Mouse (Mus musculus): ENCODE measurements around the gene D630003M21Rik.

D630003M21Rik gene

DNA sequence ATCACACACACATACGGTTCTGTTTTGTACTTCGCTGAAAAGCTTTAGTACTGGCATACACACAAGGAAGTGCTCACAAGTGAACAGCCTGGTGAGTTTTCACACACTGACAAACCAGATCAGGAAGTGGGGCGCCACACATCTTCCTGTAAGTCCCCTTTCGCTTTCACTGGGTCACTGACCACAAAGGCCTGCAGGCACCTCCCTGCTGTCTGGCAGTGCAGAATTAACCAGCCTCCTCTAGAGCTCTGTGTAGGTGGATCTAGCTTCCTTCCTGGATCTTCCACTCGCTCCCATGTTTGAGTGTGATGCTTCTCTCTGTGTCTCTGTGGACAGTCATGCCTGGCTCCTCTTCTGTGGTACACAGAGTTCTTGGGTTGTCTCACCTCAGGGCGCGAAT is 62.4 kb downstream of the D630003M21Rik start:
- DNase-seq (ENCODE audit: low spot score): no peak

DNA sequence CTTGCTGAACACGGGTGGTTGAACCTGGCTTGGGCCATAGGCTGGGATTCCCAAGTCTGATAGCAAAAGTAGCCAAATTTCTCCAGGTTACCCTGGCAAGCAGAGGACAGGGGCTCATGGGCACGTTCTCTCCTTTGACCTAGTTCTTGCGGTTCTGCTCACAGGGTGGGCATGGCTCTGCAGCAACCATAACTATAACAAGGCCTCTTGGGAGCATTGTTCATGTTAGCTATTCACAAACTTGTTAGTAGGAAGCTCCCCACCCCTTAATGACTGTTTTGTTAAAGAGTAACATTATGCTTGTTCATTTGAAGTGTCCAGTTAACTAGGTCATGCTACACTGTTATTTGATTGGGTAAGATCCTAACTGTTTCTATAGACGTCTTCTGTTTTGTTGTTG is 63.2 kb downstream of the D630003M21Rik start:
- no peak for DNase-seq (ENCODE audit: low spot score)

DNA sequence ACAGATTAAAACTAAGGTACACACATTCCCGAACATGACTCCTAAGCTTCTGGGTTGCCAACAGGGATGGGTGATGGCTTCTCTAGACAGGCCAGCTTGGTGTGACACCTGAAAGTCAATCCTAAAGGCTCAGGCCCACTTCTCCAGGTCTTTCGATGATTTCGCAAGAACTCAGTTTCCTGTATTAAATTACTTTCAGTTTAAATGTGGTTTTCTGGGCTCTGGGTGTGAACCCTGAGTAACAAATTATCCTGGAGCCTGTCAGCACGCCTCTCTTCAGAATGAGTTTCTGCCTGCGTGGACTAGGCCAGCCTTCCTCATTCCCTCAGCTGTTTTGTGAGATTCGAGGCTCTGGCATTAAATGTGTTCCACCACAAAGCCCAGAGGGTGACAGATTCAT is 66.0 kb downstream of the D630003M21Rik start:
- no peak for DNase-seq (ENCODE audit: low spot score)

DNA sequence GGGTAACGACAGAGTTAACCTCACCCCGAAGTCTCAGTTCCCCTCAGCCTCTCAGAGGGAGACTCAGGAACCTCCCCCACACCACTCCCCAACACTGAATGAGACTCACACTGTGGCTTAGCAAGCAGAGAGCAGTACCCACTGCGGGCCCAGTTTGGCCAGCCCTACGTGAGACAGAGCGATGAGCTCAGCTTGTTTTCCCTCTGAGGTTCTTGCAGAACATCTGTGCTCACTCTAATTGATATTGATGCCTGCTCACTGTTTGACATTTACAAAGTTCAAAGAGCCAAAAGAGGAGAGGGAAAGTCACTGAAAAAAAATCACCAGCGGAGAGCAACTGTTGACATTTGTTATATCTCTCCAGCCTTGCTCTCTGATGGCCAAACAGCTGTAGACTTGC is 67.3 kb downstream of the D630003M21Rik start:
- DNase-seq (ENCODE audit: low spot score): no peak

DNA sequence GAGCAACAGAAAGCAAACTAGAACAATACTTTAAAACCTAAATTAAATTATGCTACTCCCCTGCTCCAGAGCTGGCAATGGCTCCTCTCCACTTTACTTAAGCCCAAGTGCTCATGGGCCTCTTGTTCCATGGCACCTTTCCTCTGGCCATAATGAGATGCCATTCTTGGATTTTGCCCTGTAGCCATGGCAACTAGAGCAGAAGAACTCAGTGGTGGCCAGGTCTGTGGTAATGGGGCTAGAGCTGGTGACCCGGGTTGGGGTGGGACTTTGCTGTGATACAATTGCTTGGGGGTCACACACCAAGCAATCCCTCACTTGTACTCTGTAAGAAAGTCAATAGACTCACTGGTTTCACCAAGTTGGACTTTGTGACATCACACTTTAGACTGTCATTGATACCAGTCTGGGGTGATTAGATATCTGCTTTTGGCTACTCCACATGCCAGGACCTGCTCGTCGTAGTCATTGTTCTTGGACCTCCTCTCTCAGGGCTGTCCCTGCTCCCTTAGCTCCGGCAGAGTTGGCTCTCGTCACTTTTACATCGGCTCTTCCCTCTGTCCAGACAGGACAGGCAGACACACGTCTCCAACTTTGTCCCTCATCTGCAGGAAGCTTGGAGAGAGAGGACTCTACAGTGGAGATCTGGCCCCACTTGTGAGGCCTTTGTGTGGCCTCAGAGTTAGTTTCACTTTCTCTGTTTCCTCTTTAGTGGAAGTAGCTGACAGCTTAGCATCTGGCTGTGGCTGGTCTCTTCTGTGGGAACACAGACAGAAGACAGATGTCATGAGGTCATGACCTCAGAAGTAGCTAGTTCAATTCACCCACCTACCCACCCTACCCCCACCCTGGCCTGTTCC is 69.4 kb downstream of the D630003M21Rik start:
- DNase-seq (ENCODE audit: low spot score): no peak

DNA sequence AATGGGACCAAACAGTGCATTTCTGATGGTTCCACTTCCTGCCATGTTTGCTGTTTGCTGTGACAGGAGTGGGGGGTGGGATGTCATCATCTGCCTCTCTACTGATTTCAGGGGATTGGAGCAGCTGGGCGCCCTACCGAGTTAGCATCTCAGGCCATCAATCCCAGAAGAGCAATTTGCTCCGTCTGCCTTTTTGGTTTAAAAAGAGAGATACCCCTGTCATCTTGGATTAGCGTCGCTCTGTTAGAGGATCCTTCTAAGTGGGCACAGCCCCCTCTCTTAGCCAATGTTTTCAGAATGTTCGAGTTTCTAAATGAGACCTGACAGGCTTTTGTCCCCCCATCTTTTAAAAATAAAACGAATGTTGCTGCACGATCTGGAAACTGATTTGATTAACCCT is 71.4 kb downstream of the D630003M21Rik start:
- no peak for DNase-seq (ENCODE audit: low spot score)

DNA sequence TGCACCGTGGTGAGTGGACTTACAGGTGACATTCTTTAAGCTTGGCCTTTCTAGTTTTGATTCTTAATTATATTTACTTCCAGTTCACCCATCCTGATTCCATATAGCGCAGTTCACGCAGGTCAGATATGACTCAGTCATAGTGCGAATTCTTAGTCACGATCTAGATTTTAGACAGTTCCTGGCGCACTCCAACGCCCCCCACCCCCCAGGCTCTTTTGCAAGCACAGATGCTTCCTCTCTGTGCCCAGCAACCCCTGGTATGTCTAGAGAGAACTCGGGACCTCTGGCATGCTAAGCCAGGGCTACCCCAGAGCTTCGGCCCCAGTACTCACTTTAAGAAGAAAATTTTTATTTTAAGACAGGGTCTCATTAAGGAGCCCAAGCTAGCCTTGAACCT is 72.5 kb downstream of the D630003M21Rik start:
- no peak for DNase-seq (ENCODE audit: low spot score)

DNA sequence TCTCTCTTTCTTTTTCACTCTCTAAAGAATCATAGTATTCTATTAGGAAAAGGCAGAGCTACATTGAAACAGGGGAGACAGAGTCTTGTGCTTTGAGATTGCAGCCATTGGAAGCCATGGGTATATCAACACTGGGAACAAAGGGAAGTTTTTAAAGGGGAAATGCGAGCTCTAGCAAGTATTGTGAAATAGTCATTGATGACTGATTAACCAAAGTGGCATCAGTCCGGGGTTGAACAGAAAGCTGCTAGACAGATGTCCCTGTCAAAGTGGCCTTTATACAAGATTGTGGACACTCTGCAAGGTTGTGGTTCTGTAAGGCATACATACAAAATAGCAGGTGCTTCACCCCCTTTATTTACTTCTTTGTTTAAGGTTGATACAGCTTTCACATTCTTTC is 73.4 kb downstream of the D630003M21Rik start:
- no peak for DNase-seq (ENCODE audit: low spot score)

DNA sequence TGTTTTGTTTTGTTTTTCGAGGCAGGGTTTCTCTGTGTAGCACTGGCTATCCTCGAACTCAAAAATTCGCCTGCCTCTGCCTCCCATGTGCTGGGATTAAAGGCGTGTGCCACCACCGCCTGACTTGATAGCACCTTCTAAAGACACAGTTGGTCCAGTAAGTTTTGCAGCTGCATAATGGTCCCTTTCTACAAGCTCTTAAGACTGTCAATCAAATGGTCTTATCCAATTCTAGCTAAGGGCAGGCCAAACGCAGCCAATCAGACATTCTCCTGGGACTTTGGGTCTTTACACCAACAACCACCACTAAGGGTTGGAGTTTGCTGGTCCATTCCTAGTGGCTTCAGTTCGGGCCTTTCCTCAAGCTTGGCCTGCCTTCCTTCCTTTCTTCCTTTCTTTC is 73.9 kb downstream of the D630003M21Rik start:
- DNase-seq (ENCODE audit: low spot score): no peak

DNA sequence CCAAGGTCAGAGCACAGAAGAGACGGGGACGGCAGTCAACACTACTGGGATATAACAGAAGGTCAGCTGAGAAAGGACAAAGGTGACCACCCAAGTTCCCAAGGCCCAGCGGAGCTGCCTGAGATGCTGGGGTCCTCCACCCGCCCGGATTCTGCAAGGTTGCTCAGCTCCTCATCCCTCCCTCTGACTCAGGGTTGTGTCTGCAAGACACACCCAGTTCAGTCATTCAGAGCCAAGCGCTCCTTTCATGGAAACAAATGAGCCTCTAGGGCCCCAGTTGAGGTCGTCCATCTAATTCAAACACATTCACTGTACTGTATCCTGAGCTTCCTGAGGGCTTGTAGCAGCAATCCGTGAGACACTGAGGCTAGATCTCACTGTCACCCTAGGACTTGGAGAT is 74.4 kb downstream of the D630003M21Rik start:
- DNase-seq (ENCODE audit: low spot score): no peak

DNA sequence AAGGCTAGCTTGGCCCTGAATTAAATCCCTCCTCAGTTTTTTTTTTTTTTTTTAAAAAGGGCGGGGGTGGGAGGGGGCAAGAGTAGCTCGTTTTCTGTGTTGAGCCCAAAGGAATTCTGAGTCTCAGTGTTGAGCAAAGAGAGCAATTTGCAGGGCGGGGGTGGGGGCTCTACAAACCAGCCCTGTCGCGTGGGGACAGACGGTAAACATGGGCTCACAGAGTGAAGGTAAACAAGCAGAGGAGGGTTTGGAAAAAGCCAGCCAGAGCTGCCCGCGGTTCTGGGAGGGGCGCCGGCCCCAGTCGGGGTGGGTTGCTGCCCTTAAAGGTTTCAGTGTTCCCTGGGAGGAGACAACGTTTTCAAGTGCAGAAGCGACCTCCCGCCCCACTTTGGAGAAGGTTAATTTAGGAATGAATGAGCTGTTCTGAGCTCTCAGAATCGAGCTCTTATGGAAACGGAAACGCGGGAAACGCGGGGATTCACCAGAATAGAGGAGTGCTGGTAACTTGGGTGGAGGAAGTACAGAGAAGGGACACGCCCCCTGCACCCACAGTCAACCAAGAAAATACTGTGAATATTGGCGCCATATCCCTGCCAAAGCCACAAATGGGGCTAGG is 75.2 kb downstream of the D630003M21Rik start:
- no peak for DNase-seq (ENCODE audit: low spot score)

DNA sequence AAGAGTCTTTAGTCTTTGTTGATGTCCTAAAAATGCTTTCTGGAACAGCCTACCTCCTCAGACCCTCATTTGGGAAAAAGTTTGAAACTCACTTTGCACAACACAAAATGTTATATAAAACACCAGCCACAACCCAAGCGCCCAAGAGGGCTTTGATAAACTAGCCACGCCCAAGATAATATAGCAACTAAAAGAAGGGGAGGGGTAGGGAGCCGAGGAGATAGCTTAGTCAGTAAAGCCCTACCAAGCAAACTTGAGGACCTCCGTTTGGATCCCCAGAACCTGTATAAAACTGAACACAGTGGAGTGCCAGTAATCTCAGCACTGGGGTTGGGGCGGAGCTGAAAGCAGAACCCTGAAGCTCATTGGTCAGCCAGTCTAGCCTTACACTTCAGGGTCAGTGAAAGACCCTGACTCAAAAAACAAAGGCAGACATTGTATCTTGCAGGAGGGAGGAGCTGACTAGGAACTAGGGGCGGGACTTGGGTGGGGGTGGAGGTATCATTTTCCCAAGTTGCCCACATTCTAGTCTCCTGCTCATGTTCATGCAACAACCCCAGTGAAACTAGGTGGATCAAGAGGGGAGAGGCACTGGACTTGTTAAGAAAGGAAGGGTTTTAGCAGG is 76.2 kb downstream of the D630003M21Rik start:
- DNase-seq (ENCODE audit: low spot score): no peak

DNA sequence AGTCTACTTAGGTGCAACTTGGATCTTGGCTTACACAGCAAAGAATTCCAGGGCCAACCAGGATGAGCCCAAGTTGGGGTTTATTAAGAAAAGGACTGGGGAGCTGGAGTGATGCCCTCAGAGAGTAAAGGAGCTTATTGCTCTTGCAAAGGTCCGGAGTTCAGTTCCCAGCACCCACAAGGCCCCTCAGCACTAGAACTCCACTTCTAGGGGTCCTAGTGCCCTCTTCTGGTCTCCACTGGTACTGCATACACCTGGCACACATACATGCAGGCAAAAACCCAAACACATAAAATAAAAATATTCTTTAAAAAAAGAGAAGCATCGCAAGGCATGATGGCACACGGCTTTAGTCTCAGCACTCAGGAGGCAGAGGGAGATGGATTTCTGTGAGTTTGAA is 77.9 kb downstream of the D630003M21Rik start:
- no peak for DNase-seq (ENCODE audit: low spot score)

DNA sequence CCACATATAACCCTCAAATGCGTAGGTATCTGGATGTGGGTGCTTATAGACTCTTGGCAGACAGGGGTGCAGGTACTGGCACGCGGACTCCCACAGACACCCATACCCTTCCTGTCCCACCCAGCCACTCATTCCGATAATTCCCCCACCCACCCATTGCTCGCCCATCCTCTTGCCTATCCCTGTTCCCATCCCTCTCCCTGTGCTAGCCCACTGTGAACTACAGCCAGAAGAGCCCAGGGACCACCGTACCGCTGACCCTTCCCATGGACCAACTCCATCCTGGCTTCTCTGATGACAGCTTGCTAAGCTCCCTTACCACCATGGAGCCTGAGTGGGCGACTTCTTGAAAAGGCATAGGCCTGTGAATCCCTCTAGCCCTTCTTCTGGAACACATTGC is 82.1 kb downstream of the D630003M21Rik start:
- no peak for DNase-seq (ENCODE audit: low spot score)

DNA sequence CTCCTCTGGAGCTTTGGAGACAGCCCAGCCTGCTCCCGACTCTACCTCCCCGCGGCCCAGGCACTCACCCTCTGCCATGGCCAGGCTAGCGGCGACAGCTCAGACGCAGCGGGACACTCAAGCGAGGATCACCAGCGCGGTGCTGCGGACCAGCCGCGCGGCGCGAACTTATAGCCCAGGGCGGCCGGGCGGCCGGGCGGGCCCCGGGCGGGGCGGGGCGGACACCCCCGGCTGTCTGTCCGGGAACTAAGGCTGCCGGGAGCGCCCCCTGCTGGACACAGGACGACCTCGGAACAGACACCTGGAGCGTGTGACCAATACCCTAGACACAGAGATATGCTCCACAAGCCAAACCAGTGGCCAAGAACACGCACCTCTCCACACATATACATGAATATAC is 82.8 kb downstream of the D630003M21Rik start, which contains the start of gene Tgm2:
Tgm2 (minus strand) TSS at position 214 of the 400 bp plus-strand sequence.
- DNase-seq (ENCODE audit: low spot score): peak; percentile 67

DNA sequence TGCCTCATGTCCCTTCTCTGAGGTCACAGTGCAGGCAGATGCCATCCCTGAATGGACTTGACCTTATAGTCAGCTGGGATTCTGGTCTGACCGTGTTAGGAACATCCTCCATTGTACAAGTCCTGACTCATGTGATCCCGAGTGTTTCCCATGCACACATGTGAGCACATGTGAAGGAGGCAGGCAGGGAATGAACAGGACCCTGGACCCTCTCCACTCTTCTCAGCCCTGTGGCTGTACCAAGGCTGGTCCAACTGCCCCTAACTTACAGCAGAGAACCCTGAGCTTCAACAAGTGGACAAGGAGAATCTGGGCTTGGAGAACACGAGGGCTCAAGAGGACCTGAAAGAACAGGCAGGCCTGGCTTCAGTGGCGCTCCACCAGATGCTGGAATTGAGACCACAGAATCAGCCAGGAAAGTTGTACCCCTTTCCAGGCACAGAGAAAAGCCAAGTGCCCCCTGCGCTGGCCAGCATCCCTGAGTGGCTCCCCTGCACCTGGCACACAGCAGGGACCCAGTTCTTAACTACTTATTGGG is 83.4 kb downstream of the D630003M21Rik start:
- DNase-seq (ENCODE audit: low spot score): no peak

DNA sequence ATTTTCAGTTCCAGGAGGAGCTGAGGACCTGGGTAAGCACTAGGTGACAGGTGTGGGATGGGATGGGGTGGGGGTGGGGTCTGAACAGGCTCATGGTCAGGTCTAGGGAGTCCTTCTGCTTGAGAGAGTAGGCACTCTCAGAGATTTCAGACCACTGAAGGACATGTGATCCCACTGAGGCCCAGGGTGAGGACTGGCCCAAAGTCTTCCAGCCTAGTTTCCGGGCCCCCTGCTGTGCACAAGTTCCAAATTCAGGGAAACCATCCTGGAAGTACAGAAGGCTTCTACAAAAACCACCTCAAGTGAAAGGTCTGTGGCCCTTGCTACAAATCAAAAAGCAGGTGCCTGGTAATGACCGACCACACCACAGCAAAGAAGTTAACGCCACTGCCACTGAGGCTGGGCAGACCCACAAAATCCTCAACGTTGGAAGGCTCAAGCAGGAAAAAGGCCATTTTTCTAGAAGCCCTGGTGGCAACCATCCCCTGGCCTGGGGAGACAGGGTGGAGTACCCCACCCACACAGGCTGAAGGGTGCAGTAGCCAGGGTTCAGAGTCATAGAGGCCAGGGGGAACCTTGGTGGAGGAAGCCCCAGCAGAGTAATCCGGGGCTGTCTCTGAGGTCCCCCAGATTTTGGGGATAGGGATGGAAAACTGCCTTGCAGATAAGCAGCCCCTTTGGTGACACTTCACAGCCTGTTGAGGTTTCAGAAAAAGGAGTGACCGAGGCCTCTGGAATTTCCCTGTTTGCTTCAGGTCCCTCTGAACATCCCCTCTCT is 84.1 kb downstream of the D630003M21Rik start:
- no peak for DNase-seq (ENCODE audit: low spot score)

DNA sequence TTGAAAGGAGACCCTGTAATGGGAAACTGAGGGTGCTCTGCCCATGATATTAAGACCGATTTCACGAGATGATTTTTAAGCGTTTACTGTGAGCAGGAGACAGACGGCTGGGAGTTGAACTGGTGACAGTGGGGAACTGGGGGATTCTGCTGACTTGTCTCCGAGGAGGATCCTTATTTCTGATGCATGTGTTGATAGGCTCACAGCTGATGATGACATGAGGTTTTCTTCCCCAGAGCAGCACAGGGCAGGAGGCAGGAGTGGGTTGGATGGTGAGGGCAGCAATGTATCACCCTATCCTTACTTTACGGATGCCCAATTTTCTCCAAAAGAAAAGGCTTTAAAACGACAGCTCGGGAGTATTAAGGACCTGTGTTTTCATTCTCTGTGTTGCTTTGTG is 84.8 kb downstream of the D630003M21Rik start:
- DNase-seq (ENCODE audit: low spot score): no peak

DNA sequence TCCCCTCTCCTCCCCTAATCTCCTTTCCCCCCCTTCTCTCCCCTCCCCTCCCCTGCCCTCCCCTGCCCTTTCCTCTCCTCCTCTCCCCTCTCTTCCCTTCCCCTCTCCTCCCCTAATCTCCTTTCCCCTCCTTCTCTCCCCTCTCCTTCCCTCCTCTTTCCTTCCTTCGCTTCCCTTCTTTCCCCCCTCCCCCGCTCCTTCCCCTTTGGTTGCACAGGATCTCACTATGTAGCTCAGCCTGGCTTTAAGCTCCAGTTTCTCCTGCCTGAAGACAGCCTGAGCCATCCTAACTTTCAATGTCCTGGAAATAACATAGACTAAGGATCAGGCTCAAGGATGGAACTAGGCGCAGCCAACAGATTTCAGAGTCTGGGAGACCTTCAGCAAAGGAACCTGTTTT is 85.2 kb downstream of the D630003M21Rik start:
- DNase-seq (ENCODE audit: low spot score): no peak

DNA sequence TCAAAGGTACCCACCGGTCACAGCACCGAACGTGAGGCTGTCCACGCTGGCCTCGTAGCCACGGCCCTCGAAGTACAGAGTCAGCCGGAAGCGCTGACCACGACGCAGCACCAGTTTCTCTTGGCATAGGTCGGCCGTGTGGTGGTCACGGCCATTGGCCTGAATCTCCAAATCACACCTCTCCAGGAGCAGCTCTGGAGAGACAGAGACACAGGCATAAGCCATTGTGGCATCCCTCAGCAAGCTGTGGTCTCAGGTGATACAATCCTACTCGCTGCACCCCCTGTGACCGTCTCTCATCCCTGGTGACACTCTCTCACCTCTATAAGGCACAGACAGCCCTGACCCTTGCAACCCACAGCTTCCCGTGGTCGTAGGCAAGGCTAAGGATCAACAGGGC is 86.0 kb downstream of the D630003M21Rik start:
- no peak for DNase-seq (ENCODE audit: low spot score)

DNA sequence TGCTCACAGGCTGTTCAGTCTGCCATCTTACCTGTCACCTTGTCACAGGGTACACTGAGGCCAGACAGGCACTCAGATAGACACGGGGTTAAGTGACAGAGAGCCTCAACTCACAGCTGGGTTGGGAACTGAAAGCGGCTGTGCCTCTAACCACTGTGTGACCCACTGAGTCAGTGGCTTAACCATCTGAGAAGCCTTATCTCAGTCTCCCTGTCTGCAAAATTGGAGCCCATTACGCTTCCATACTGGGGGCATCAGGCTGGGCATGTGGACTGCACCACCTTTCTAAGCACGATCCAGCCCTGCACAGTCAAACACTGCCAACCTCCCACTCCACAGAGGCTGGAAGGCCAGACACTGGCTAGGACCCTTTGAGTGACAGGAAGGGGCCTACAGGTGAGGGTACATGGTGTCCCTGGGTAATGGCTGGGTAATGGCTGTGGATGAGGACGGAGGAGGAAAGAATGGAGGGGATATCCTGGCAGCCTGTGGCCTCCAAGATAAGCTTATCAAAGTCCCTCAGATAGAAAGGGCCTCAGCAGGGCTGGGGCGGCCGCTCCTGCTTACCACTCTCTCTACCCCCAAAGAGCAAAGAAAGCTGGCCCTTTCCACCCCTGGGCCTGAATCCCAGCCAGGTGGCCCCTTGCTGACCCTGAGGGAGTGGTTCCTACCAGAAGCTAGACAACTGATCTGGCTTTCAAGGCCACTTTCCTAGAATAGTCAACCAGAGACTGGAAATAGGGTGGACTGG is 87.2 kb downstream of the D630003M21Rik start:
- DNase-seq (ENCODE audit: low spot score): peak; percentile 69

All from ovary, adult 18-20 months (tissue).